Mouse (Mus musculus) regulatory T cell (primary cell): Measurements from ENCODE around the gene Fcgr4.

Experiments
- in situ Hi-C: fragments of 300-600 bp; cut with MboI, MseI; formaldehyde crosslinking; loops from one replicate; pipeline ENCODE4 v1.15.1; 2025; ENCODE audit warnings: high pct_unique_total_duplicates

Fcgr4 gene

DNA sequence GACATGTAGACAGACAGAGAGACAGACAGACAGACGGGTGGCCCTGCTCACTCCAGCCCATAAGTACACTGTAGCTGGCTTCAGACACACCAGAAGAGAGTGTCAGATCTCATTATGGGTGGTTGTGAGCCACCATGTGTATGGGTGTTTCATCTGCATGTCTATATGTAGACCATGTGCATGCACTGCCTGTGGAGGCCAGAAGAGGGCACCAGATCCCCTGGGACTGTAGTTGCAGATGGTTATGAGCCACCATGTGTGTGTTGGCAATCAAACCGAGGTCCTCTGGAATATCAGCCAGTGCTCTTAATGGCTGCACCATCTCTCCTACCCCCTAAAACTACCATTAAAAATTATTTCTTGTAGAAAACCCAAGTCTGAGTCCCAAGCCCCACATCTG, 11.8 kb upstream of the Fcgr4 start:
- in situ Hi-C loops = no loop called here

DNA sequence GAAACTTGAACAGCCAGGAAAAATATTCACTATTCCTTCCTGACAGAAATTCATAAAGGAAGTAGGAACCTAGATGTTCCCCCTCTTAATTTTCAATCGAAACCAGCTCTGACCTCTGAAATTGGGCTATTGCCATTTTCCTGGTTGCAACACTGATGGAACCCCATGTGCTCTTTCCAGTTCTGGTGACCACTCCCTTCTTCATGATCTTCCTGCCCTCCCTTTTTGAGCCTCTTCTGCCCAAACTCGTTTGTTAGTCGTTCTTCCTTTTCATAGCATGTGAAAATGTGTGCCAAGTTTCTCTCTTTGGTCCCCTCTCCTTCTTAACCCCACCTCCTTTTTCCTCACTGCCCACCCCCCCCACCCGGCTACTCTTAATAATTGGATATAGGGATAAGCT, 7.0 kb upstream of the Fcgr4 start:
- in situ Hi-C loops = no loop called here

DNA sequence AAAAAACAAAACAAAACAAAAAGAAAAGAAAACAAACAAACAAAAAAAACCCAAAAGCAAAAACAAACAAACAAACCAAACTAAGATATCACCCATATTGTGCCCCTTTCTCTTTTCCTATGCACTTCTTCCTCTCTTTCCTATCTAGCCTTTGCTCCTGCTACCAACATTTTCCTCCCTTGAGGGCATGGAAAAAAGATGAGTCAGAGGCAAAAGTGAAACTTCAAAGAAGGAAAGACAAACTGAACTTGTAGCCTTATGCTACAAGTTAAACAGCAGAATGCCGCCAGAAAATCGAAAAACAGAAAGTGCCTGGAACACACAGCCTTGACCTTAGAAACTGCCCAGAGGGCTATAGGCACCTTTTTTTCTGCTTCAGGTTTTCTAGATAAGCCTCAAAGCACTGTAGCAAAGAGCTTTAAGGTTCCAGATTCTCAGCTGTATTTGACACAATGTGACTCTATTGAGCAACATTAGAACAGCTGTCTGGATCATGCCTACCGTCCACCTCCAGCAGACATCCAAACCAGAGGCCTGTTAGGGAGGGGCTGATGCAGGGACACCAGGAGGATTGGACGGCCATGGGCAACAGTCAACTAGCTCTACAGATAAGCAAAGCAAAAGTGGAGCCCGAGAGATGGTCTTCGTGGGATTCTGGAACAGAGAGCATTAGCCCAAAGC, 1.9 kb upstream of the Fcgr4 start:
- in situ Hi-C loops = no loop called here

DNA sequence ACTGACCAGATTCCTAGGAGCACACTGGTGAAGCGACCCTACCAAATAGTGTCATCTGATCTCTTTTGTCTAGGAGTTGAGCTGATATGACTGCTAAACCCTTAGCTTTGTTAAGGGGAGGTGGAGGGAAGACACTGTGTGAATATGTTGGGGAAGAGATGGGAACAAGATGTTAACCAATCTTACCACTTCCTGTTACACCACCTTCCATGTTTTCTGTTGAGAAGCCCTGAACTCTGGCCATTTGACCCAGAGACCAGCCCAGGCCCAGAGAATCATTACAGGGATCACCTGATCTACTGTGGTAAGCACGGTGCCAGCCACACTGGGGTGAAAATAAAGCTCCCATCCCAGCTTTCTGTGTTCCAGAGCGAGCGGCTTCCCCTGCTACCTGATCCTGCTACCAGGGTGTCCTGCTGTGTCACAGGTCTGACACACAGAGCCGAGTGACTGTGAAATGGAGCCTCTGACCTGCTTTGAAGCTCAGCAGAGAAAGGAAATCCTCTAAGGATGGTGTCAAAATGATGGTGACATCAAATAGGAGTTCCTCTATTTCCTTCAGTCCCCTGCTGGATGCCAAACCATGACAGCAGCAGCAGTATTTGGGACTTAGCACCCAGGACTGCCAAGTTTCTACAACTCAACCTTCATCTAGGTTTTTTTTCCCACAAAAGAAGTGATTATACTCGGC, 1.1 kb upstream of the Fcgr4 start:
- in situ Hi-C loops = no loop called here

DNA sequence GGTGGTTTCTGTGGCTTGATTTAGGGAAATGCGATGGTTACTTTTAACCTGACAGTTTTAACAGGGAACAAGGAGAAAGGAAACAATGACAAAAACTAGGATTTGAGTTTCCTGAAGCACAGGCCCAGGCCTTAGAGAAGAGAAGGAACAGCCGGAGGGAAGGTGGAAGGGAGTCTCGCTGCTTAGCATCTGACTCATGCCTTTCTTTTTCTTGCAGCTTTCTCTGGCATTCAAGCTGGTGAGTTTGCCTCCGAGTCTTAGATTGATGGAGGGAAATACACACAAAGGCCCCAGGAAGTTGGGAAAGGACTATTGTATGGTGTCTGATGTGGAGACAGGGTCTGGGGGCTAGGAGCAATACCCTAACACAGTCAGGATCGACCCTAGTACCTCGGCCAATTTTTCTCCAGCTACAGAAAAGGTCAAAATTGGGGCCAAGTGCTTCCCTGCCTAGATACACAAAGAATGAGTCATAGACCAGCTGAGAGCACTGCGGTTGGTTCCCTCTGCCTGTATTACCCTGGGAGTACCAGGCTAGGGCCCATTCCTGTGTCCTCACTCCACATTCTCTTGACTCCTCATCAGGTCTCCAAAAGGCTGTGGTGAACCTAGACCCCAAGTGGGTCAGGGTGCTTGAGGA, 711 bp downstream of the Fcgr4 start:
- in situ Hi-C loops = no loop called here

DNA sequence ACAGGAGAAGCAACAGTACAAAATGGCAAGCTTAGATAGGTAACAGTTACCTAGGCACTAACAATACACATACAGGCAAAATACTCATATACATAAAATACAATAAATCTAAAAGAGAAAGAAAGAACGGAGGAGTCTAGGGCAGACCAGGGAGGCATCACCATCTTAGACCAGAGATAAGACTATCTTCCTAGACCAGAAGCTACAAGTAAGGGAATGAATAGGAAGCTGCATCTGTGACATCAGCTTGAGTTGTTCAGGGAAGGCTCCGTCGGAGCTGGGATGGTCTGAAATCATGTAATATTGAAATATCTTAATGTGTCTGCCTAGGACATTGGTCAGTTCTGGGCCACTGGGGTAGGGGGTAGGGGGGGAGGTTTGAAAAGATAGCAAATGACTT, 13.0 kb downstream of the Fcgr4 start:
- in situ Hi-C loops = no loop called here

DNA sequence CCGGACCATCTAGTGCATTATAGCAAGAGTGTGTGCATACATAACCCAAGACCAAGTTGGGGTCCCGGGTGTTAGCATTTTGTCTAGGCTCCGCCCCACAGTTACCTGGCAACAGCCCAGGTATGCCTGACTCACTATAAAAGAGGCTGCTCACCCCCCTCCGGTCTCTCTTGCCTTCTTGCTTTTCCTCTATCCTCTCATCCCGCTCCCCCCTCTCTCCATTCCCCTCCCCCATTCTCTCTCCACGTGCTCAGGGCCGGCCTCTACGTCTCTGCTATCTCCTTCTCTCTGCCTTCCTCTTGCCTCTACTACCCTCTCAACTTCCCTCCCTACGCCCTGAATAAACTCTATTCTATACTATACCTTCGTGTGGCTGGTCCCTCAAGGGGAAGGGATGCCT, 14.0 kb downstream of the Fcgr4 start:
- in situ Hi-C loops = no loop called here

DNA sequence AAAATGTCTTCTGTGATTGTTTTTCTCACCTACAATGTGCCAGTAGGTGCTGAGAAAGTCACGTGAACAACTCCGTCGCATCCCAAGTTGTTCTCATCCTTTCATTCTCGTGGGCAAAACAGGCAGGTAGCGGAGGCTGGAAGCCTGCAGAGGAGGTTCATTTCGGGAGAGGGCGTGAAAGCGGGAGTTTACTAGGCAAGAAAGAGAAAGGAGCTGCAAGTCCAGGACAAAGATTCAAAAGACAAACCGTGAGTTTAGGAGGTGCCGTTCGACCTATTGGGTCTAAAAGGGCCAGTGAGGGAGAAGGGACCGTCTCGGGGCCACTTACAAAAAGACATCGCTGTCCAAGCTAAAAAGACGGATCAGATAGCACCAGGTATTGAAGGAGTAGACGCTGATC, 14.5 kb downstream of the Fcgr4 start:
- in situ Hi-C loops = no loop called here

DNA sequence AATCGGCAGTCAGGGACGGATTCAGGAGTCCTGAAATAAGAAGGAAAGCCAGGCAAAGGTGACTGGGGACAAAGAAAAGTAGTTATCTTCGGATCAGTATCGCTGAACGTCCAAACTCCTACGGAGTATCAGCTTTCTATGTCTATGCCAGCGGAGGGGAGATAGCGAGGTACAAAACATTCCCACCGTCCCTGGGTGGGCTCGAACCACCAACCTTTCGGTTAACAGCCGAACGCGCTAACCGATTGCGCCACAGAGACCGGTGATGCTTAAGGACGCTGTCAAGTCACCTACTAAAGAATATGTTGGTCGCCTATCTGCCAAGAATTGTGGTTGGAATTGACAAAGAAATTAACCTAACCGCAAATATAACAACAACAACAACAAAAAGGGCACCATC, 15.0 kb downstream of the Fcgr4 start:
- in situ Hi-C loops = no loop called here

DNA sequence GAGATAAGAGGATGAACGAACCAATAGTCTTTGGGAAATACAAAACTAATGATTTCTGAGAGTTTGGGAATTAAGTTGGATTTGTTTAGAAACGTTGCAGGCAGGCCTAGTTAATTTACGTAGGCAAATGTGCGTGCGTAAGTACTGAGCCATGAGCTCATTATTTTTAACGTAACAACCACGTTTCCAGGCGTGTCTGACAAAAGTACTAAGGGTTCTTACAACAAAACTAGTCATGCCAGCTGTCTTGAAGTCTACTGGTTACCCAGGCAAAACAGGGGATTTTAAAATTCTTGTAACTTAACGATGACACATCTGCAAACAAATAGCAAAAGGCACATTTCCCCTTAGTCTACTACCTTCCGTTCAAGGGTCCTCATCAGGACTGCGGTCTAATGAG, 15.5 kb downstream of the Fcgr4 start:
- in situ Hi-C loops = no loop called here

DNA sequence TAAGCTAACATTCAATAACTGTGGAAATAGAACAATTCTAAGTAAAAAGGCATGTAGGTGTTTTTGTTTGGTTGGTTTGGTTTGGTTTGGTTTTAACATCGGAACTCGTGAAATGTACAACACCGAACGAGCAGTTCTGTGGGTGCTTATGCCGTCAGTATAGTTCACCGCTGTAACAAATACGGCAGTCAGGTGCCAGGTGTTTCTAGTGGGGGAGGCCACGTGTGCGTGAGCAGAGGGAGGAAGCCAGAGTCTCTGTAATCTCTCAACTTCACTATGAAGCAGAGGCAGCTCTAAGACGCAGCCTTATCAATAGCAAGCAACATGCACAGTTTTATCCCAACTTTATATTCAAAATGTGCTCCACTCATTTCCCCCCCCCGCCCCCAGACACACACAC, 16.9 kb downstream of the Fcgr4 start:
- in situ Hi-C loops = no loop called here

DNA sequence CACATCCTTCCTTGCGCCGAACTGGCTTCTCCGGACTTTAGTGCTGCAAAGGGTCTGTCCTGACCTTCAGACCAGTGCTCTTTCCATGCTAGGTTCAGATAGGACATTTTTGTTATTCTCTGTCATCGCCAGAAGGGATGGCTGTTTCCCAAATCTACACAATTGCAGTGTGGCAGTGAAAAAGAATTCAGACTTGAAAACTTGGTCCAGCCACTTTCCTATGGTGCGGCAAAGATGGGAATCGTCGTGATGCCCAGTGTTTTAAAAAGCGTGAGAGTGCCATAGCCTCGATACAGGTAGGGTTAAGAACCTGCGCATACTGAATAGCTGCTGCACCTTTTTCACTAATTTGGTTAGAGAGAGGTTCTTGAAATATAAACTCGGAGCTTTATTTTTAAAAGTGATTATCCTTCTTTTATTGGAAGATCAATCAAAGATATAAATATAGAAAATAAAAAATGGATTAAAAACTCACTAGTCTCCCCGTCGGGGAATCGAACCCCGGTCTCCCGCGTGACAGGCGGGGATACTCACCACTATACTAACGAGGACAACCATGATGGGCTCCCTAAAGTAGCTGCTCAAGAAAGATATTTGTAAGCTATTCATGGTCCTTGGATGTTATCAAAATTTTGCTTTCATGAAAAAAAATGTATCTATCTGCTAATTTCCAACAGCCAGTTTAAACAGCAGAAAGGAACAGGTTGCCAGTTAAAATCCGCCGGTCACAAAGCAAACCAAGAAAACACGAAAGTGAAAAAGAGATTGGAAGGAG, 18.0 kb downstream of the Fcgr4 start:
- in situ Hi-C loops = no loop called here

DNA sequence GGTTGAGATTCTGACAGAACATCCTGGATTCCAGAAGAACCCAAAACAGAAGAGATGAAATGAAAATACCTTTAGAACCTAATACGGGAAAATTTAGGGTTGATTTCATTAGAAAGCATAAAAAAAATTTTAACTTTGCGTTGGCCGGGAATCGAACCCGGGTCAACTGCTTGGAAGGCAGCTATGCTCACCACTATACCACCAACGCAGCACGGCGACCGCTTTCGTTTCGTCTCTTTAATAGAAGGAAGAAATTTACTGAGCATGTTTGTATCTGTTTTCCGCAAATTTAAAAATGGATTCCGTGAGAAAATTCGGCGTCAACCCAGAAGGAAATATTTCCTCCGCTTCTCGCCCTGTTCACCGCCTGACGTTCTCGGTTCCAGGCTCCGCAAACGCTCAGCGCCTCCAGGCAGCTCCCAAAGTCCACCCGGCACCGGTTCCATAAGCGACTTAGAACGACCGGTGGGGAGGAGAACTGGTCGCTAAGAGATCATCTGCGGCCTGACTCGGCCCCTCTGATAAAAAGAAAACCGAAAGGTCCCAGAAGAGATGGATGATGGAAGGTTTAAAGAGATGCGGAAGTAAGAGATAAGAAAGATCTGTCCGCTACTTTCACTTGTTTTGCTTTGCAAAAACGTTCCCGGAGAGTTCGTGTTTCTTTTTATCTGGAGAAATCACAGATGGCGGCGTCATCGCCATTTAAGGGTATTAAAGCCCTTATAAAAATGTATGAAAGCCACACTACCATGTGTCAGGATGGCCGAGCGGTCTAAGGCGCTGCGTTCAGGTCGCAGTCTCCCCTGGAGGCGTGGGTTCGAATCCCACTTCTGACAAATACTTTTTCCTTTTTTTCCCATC, 19.4 kb downstream of the Fcgr4 start:
- in situ Hi-C loops = no loop called here

DNA sequence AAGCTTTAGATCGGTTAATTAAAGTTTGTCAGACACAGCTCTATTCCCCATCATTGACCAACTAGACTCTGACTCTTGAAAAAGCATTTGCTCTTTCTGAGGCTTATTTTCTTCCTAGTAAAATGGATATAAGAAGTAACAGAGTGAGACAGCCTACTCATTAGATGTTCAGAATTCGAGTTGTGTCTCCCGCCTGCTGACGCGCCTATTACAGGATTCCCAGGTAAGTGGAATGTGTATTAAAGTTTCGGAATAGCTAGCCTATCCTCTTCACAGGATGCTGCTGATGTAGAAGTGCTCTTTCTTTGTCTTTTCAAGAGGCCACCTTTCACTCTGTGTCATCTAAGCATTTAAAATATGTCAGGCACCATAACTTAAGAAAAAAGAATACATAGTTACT, 20.4 kb downstream of the Fcgr4 start:
- in situ Hi-C loops = no loop called here

DNA sequence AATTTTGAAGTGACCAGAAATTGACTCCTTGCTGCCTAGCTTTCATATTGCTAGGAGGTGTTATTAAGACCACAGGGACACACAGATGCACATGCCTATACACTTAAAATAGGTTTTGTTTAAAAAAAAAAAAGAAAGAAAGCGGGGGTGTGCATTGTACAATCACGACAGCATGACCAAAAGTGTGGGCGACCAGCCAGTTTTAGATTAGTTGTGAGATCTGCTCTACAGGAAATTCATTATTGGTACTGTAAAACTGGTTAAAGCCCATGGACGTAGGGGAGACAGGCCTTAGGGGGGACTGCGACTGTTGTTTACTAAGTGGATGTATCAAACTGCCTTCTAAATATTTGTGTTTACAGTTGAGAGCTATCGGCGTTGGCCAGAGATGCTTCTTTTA, 21.2 kb downstream of the Fcgr4 start:
- in situ Hi-C loops = loop anchor here (5.0 kb wide), 1 partner anchor 37 kb away; no protein-coding TSS in a partner anchor

DNA sequence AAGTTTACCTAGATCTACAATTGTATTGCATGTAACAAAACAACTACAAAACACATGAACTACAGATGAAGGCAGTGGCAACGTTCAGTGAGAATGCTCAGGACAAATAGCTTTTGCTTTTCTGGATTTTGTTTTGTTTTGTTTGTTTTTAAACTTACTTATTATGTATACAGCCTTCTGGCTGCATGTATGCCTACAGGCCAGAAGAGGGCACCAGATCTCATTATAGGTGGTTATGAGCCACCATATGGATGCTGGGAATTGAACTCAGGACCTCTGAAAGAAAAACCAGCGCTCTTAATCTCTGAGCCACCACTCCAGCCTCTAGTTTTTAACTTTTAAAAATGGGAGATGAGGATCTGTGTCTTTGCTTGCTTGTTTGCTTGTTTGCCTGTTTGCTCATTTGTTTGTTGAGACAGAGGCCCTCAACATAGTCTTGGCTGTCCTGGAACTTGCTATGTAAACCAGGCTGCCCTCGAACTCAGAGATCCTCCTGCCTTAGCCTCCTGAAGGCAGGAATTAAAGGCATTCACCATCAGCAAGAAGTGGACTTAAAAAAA, 25.0 kb downstream of the Fcgr4 start:
- in situ Hi-C loops = loop anchor here (5.0 kb wide), 1 partner anchor 34 kb away; no protein-coding TSS in a partner anchor

DNA sequence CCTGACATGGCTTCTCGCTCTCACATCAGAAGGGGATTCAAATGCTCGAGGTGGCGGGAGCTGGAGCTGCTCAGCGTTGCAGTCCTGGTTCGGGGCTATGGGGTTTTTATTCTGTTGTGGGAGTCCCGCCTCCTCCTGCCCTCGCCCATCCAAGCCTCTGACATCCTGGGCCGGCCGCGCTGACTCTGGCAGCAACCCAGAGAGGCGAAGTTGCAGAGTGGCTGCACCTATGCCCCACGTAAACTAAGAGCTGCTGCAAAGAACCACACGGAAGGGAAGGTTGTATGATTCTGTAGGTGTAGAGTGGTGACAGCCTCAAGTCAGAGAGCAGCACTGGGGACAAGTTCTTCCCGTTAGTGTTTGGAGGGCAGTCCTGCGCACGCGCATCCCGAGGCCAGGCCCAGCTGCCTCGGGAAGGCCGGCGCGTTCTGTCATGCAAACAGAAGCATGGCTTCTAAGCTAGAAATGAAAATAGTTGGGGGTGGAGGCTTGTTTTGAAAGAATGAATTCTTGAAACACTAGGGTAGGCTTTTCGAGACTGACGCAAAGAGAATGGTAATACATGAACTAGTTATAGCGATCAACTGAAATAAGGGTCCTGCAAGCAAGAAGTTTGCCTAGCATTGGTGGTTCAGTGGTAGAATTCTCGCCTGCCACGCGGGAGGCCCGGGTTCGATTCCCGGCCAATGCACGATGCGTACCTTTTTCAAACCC, 25.8 kb downstream of the Fcgr4 start:
- in situ Hi-C loops = loop anchor here (5.0 kb wide), 1 partner anchor 33 kb away; no protein-coding TSS in a partner anchor

DNA sequence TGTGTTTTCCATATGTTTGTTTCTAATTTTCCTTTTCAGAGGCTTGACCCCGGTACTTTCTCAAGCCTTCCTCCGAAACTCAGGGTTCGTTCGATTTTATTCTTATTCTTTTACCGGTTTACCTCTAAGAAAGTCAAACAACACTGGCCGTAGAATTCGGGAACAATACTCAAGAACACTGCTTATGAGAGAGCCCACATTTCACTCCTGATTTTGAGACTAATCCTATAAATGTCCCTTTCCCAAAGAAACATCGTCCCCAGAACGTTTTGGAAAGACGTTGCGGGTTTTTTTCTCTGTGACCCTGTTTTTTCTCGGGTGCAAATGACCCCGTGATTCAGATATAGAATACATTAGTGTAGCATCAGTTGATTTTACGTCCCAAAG, 26.4 kb downstream of the Fcgr4 start:
- in situ Hi-C loops = no loop called here

DNA sequence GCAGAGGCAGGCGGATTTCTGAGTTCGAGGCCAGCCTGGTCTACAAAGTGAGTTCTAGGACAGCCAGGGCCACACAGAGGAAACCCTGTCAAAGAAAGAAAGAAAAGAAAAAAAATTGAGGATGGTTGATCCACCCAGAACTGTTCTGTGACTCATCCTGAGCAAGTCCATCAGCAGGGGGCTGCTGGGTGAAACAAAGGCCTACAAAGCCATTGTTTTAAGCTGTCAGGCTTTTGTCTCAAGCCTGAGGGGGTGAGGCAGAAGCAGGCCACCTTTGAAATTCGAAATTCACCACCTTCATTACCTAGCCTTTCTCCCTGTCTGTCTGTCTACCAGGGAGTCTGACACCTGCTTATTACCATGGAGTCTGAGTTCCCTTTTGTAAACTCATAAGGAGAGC, 27.8 kb downstream of the Fcgr4 start:
- in situ Hi-C loops = no loop called here

DNA sequence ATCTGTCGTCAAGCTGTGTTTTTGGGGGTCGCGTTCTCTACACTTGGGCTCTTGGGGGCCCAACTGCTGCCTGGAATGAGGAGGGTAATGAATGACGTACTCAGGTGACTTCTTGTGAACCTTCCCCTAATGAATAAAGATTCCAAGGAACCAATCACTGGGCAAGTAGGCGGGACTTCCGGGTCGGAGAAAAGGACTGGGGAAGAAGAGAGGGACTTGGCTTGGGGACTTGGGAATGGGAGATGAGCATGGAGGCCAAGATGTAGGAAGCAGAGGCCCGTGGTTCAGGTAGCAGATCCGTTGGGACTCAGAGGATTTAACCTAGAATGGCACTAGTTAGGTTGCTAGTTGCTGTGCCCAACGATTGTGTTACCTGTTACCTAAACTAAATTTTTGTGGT, 30.5 kb downstream of the Fcgr4 start:
- in situ Hi-C loops = no loop called here
